Mouse (Mus musculus): ENCODE measurements around the gene Clec4g.
A peak's percentile ranks its signal among the peaks of the same experiment; 100 is the strongest.

Clec4g gene

DNA sequence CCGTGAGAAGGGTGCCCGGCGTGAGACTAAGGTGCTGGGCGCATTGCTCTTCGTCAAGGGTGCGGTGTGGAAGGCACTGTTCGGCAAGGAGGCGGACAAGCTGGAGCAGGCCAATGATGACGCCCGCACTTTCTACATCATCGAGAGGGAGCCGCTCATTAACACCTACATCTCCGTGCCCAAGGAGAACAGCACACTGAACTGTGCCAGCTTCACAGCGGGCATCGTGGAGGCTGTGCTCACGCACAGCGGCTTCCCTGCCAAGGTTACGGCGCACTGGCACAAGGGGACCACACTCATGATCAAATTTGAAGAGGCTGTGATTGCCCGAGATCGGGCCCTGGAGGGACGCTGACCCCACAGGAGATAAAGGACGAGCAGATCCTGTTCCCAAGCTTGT lies 41.2 kb downstream of the Clec4g start:
- DNase-seq (ENCODE audit: low read depth, low spot score) = peak; percentile 74

DNA sequence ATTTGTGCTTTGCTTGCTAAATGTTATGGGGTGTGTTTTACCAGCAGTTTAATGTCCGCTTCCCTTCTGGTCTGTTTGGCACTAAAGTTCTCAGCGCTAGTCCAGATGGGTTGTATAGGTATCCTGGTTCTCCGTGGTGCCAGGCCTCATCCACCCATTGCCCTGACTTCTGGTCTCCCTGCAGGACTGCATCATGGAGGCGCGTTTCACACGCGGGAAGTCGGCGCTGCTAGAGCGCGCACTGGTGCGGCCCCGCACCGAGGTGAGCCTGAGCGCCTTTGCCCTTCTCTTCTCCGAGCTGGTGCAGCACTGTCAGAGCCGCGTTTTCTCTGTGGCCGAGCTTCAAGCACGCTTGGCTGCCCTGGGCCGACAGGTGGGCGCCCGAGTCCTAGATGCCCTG lies 41.6 kb downstream of the Clec4g start:
- no peak for DNase-seq (ENCODE audit: low read depth, low spot score)

DNA sequence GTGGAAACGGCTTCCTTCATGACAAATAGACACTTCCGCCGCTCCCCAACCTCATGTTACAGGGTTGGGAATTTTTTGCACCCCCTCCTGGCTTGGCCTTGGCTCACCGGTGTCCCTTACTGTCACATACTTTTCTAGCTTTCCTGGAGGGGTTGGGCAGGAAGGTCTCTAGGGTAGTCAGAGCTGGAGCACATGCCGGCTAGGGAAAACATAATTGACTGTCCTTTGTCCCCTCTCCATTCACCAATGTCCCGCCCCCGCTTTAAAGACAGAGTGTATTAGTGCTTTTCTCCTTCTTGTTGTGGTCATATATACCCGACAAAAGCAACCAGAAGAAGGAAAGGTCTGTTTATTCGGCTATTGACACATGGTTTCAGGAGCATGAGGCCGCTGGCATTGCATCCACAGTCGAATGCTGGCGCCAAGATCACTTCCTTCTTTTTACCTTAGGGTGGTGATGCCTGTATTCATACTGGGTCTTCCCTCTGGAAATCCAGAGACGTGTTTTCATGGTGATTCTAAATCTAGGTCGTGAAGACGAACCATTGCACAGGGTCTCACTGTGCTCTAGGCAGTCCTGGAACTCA lies 43.4 kb downstream of the Clec4g start:
- DNase-seq (ENCODE audit: low read depth, low spot score) = peak; percentile 29

DNA sequence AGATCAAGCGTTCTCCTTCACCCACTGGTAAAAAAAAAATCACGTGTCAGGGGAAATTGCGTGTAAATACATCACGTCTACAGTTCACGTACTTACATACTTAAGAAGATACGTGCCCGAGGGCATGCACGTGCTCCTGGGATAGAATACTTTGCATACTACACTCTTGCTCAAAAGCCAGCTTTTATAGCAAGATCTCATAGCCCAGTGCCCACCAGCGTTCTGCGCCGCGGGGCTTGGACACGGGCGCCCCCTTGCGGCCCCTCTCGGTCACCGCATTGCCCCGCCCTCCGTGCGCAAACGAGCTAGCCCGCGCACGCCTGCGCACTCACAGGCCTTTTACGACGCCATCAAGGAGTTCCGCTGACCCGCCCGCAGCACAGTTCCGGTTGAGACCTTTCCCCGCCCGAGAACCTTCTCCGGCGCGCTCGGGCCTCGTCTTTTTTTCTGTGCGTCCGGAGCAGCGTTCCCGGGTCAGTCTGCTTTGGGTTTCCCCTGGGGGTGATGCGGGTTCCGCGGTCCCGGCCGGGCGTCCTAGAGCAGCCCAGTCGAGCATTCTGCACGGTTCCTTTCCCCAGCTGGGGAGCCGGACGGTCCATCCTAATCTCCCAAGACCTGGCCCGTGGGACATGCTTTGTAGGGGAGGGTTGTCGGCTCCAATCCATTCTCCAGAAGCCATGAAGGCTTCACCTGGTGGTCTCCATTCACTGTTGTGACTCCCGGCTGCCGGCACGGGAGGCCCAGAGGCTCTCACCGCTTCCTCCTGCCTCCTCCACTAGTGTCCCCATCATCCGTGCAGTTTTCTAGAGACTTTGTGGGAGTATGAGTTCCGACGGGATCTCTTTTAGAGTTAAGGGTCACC lies 44.1 kb downstream of the Clec4g start, which contains the start of gene Trappc5:
TSS of gene Trappc5 (plus strand) at position 169 of the 862 bp plus-strand sequence.
- peak; percentile 97 for DNase-seq (ENCODE audit: low read depth, low spot score)

DNA sequence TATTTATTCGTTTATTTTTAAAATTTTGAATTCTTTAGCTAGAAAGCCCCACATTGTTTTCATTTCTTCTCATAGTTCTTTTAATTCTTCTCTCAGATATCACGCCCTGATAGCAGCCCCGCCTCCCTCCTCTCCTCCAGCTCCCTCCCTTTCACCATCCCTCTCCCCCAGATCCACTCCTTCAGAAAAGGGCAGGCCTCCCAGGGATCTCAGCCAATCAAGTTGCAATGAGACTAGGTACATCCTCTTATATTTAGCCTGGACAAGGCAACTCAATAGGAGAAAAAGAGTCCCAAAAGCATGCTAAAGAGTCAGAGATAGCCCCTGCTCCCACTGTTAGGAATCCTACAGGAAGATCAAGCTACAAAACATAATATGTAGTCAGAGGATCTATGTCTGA lies 45.8 kb downstream of the Clec4g start:
- DNase-seq (ENCODE audit: low read depth, low spot score) = no peak

DNA sequence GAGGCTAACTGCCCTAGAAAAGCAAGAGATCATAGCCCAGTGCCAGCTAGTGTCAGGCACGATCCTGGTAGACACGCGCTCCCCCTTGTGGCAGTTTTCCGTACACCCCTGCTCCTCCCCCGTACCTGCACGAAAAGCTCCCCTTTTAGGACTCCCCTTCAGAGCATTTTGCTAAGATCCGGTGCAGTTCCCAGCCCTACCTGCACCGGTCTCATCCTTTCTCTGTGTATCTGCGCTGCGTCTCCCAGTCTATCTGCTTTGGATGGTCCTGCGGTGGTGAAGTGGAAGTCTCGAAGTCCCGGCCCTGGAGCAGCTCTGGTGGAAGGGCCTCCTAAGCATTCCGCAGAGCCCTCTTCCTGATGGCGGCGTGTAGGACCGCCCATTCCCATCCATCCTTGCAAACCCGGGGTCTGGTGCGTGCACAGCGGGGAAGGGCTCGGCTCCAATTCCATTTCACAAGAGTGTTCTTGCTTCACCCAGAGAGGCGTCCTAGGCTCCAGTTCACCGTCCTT lies 48.4 kb downstream of the Clec4g start, which contains the start of gene Fcor:
TSS of gene Fcor (minus strand) at position 383 of the 512 bp plus-strand sequence.
- DNase-seq (ENCODE audit: low read depth, low spot score) = peak; percentile 95

DNA sequence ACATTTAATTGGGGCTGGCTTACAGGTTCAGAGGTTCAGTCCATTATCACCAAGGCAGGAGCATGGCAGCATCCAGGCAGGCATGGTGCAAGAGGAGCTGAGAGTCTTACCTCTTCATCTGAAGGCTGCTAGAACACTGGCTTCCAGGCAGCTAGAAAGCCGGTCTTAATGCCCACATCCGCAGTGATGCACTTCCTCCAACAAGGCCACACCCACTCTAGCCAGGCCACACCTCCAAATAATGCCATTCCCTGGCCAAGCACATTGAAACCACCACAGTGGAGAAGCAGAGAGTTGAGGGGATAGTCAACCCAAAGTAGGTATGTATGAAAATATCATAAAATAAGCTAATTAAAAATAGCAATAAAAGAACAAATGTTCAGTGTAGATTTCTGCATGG lies 50.1 kb downstream of the Clec4g start:
- no peak for DNase-seq (ENCODE audit: low read depth, low spot score)

DNA sequence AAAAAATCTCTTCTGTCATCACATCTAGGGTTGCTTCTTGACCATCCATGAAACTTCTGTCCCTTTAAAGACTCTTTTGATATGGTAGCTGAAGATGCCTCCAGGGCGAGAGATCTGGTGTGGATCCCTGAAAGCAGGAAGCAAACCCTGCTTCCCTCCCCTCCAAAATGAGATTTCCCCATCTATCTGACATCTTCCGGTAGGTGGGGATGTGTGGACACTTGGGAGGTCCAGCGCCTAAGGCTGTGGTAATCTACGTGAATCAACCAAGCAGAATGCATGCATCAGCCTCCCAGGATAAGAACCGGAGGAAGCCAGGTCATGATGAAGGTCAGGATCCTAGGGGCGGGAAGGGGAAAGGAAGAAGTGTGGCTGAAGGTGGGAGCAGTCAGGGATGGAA lies 54.9 kb downstream of the Clec4g start, which contains the start of gene Mcemp1:
TSS of gene Mcemp1 (plus strand) at position 248 of the 400 bp plus-strand sequence.
- DNase-seq (ENCODE audit: low read depth, low spot score) = no peak

DNA sequence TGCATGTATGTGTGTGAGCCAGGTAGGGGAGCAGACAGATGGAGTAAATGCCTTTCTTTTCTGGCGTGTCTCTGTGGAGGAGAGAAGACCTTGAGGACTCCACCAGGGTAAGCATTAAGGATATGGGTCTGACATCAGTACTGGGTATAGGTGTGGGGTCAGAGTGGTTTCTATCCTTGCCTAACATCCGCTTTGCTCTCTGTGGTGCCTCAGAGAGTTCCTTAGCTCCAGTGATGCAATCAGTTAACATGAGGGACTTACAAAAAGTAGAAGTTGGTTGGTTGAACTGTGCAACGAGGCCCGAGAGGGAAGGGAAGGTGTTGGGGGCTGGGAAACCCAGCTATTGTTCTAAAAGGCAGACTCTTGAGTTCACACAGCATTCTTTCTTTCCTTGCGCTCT lies 56.0 kb downstream of the Clec4g start:
- no peak for DNase-seq (ENCODE audit: low read depth, low spot score)

DNA sequence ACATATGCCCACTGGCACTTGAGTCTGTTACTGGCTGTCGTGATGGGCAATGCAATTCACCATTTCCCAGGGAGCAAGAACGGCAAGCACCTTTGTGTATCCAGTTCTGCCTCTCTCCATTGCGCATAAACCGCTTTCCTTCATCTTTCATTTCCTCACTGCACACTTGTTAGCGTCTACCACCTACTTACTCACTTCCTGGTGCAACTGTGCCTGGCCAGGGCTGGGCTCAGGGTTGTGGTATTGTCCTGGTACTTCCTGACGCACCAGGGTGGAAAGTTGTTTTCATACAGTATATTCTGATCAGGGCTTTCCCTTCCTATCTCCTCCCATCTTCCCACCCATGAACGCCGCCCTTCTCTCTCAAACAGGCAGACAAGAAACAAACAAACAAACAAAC lies 59.6 kb downstream of the Clec4g start:
- DNase-seq (ENCODE audit: low read depth, low spot score) = no peak
